Mouse (Mus musculus) brain, embryonic 14.5 days (tissue): ENCODE data around the gene Snx13. TPM values are rescaled to one million over a fixed set of nuclear protein-coding genes. Genes with fewer than 3 reads are reported as not detected.
A peak's percentile ranks its signal among the peaks of the same experiment; 100 is the strongest.

Source experiments
- DNase-seq: peaks from one replicate; pipeline ENCODE4 v3.0.0-alpha.2; 2011; ENCODE audit warnings: low read depth
- CTCF ChIP-seq: fragments of 200-500 bp; IDR thresholded peaks from 2 replicates; pipeline ENCODE4 v1.5.1; 2012; ENCODE audit warnings: inconsistent platforms, mild to moderate bottlenecking, moderate library complexity, borderline replicate concordance; ENCODE audit not compliant: insufficient read depth, insufficient read length; ENCODE audit errors: extremely low read depth
- POLR2A ChIP-seq: fragments of 200-500 bp; IDR thresholded peaks from 2 replicates; pipeline ENCODE4 v1.6.1; 2012; ENCODE audit warnings: mild to moderate bottlenecking, inconsistent platforms, borderline replicate concordance; ENCODE audit not compliant: poor library complexity, insufficient read depth, insufficient read length, severe bottlenecking; ENCODE audit errors: extremely low read depth
- polyA plus RNA-seq: library from polyadenylated mRNA; depleted of rRNA; stranded (reverse); fragments of >200 nt; gene quantifications from 2 replicates; pipeline ENCODE4 v1.2.3, GENCODE M21; 2012

Gene Snx13
- polyA plus RNA-seq, 1 experiment, result 13.3 TPM

DNA sequence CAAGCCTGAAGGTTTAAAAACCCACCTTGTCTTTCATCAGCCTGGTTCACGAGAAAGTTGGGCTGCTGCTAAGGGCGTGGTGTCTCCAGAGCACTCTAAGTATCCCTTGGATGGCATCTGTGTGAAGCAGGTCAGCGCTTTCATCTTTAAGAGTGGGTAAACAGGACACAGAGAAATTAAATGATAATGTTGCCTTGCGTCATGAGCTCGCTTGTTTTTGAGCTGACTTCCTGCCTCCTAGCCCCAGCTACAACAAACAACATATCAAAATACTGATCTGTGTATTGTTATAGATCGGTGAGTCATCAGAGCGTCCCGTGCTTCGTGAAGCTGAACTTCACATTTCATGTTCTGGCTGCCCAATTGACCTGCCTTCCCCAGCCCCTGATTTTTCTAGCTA is 25.7 kb upstream of the Snx13 start:
- no peak for TF ChIP-seq CTCF
- no peak for TF ChIP-seq POLR2A
- DNase-seq, result no peak

DNA sequence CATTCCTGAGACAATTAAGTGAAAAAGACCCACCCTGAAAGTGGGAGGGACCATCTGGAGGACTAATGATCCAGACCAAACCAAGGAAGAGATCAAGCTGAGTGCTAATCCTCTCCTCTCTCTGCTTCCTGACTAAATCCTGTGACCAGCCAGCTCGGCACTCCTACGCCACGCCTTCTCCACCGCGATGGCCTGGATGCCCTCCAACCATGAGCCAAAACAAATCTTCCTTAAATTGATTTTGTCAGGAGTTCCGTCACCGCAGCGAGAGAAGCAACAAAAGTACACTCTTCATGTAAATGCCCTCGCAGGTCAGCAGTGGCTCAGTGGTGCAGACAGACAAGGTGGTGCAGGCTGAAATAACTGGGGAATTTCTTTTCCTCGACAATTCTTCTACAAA is 24.9 kb upstream of the Snx13 start:
- no peak for TF ChIP-seq POLR2A
- TF ChIP-seq CTCF, result no peak
- no peak for DNase-seq

DNA sequence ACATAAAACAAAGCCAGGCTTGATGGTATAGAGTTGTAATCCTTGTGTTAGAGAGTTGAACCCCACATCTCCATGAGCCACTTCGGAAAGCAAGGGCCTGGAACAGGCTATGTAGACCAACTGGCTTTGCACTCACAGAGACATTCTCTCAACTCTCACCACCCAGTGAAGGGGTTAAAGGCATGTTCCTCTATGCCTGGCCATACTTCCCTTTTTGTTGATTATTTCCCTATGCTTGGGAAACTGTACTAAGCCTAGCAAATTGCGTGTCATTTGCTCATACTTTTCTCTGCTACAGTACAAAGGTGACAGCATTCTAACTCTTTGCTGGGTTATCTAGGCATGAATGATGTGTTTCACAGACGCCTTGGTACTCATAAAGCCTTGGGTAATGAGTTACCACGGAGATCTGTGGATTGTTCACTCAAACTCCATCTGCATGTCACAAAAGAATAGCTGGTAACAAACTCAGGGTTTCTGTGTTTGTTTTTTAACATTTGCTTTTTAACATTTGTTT is 21.0 kb upstream of the Snx13 start:
- DNase-seq, result no peak
- TF ChIP-seq CTCF, result no peak
- TF ChIP-seq POLR2A, result no peak

DNA sequence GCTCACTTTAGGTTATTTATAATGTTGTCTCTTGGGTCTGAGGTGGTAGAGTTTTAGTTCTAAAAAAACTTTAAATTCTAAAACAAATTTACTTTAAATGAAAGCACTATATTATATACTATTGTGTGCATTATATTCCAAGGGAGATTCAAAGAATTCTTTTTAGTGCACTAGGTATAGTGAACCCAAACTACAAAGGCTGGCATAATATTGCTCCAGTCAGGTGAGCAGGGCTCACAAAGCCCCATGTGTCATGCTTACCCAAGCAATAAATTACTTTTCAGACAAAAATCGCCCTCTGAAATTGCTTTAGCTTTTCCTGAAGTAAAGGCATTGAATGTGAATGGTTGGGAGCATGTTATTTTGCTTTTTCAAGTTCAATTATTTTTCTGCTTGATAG is 19.5 kb upstream of the Snx13 start:
- TF ChIP-seq CTCF (no peak), POLR2A (no peak)
- DNase-seq, result no peak

DNA sequence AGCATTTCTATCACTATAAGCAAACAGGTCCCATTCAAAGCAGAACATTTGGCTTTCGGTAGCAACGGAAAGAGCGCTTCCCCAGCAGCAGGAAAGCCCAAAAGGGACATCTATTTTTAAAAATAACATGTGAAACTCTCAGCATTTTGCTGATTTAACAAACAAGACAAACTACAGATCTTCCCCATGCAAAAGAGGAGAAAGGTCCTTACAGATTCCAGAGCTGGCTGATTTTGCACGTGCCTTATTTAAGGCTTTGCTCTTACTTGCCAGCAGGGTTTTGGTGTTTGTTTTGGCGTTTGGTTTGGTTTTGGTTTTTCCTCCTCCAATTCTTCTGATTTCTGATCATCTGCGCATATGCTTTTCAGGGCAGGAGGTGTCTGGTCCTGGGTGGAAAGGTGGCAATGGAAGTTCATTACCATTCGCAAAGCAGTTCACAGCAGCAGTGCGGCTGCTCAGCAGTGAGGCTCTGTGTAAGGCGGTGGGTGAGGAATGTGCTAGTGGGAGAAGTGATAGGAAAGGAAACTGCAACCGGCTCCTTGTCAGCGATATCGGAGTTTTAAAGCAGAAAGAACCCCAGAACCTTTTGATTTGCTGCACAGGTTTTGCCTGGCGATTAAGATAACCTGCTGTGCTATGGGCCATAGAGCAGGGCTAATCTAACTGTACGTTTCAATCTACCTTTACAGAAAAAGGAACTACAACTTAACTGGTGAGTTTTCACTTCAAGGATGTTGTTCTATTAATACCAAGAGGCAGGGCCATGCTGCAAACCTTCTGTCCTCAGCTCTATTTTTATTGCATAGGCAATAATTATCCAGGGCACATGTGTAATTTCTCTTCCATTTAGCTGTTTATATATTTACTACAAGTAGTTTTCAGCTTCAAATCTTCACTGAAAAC is 8.1 kb upstream of the Snx13 start:
- peak; percentile 27 for DNase-seq
- TF ChIP-seq POLR2A (no peak), CTCF (no peak)

DNA sequence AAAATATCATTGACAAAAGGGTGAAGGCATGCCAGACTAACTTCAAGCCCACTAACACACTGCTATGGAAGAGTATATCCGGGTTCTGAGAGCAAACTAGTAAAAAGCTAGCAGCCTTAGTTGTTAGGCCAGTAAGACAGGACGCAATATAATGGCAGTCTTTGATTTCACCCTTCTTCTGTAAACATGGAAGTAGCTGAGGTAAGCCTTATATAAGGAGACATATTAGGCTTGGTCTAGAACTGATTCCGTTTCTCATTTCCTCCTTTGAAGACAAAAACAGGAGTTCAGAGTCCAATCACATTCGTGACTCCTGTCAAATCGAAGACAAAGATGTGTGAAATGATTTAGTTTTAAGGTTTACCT is 7.4 kb upstream of the Snx13 start:
- TF ChIP-seq POLR2A (no peak), CTCF (no peak)
- no peak for DNase-seq

DNA sequence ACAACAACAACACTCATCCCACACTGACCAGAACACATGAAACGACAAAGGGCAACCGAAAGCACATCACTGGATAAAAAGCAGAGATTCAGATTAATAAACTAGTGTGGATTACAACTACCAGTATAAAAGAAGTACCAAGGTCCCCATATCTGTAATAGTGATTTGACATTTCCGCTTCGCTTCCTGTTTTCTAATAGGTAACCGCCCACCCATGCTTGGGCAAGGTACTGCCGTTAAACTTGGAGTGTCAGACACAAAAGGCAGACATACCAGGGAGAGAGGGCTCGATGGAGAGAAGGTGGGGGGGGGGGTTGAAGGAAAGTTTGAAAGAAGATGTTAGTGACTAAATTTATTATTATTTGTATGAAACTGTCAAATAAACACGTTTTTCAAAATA is 5.0 kb upstream of the Snx13 start:
- no peak for DNase-seq
- TF ChIP-seq POLR2A (no peak), CTCF (no peak)

DNA sequence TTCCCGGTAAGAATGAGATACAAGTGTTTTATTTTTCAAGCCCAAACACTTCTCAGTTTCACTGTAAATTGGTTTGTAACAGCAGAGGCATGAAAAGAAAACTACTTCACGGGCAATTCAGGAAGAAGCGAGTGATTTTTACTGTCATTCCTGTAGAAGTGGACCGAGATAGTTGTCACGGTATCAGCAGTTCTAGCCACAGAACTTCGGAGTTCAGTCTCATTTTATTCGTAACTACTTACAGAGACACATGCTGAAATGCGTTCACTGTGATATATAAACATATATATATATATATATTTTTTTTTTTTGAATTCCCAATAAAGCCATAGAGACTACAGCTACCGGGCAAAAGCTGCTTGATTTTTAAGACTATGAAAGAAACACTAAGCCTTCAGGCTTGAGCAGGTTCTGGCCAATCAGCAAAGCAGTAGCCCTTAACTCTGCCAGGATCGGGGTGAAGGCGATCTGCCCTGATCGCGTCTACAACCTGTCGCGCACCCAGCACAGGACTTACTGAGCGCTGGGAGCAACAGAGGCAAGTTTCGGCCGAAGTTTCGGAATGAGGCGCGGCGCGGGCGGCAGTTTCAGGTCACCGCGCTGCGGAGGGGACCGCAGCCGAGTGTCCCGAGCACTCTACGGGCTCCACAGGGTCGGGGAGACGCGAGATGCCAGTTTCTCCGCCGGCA is 532 bp upstream of the Snx13 start:
- peak; percentile 81 for DNase-seq
- TF ChIP-seq POLR2A (no peak), CTCF (no peak)

DNA sequence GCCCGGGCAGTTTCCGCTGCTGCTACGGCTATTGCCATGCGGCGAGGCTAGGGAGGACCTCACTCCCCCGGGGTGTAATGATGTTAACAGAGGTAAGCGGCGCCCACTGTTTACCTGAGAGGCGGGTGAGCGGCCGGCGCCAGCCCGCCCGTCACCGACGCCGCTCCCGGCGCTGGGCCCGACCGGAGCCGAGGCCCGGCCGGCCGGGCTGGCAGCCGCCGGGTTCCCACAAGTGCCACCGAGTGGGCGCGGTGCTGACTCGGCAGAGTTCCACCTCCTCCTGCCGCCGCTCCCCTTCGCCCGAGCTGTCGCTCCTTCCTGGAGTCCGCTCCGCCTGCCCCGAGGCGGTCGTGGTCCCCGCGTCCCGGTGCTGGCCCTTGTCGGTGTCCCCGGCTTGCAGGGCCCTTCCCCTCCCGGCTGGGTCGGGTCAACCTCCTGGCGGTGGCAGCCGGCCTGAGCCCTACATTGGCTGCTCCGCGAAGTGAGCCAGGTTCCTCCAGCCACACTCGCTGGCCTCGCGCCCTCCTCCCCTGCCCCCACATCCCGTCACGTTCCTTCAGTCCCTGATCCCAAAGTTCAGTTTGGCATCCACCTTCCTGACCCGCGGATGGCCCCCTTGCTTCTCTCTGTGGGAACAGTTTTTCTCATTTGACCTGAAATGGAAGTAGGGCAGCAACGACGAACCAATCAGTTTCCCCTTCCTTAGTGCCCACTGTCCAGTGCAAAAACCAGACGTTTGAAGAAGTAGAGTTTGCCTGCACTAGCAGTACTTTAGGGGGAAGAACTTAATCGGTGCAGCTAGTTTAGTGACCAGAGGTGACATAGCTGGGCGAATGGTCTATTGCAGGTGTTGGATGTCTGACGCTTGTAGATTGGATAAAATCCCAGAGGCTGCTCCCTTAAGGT is 587 bp downstream of the Snx13 start:
- TF ChIP-seq POLR2A (no peak), CTCF (no peak)
- peak; percentile 46 for DNase-seq

DNA sequence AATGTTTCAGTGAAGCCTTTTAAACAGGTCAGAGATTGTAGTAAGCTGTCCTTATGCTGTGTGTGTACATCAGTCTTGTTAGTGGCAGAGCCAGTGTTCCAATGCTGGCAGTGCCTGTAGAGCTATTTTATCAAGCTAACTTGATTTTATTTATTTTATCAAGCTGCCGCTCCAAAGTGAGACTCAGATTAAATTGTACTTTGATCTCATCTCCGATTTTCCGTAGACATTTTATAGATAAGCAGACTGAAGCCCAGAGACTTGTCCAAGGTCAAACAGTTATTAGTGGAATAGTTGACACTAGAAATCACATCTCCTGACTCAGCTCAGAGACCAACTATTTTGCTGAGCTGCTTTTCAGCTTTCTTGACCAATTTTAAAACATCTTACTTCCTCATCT is 1.9 kb downstream of the Snx13 start:
- TF ChIP-seq CTCF, result no peak
- TF ChIP-seq POLR2A, result no peak
- no peak for DNase-seq

DNA sequence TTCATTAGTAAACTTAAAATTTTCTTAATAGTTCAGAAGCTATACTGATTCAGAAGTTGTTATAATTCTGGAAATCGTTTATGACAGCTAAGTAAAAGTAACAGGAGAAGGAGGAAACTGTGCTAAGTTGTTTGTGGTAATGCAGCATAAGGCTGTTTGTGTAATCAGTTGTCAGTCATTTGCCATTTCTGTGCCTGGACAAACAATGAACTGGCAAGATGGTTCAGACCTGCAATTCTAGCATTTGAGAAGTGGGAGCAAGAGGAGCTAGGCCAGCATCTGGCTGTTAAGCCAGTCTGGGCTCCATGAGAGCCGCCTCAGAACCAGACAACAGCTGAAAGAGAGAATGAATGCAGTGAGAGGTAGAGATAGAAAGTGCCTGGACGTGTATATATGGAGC is 3.5 kb downstream of the Snx13 start:
- peak; percentile 15 for DNase-seq
- TF ChIP-seq CTCF (no peak), POLR2A (no peak)
